Mouse (Mus musculus) cerebellum, postnatal 36 days (tissue): ENCODE measurements around the gene Dyrk1a.

Experiments
- DNase-seq, 2 experiments: peaks; one replicate each; pipeline ENCODE4 v3.0.0; 2021 to 2022; ENCODE audit warnings: mixed read lengths in 2 of 2

Dyrk1a gene

GRCm38 (mm10) chr16:94559782-94560181, 10.0 kb upstream of the Dyrk1a start:
- DNase-seq, result no peak

- DNase-seq, result no peak
Observed at GRCm38 (mm10) chr16:94560618-94561017, 9.2 kb upstream of the Dyrk1a start.

GRCm38 (mm10) chr16:94566124-94566523, 3.7 kb upstream of the Dyrk1a start:
- no peak for DNase-seq

GRCm38 (mm10) chr16:94566834-94567585, 2.8 kb upstream of the Dyrk1a start:
- no peak for DNase-seq

- DNase-seq, result no peak
Observed at GRCm38 (mm10) chr16:94567751-94568150, 2.1 kb upstream of the Dyrk1a start.

- peak; percentile 81 to 84 for DNase-seq
Observed at GRCm38 (mm10) chr16:94568335-94569228, 1.2 kb upstream of the Dyrk1a start.

GRCm38 (mm10) chr16:94570361-94571041, 691 bp downstream of the Dyrk1a start:
- peak; percentile 49 to 56 for DNase-seq

GRCm38 (mm10) chr16:94571111-94571993, 1.5 kb downstream of the Dyrk1a start:
- peak in 1 of 2 experiments; percentile 30 for DNase-seq

GRCm38 (mm10) chr16:94572422-94572821, 2.6 kb downstream of the Dyrk1a start:
- DNase-seq, result no peak

- no peak for DNase-seq
Observed at GRCm38 (mm10) chr16:94574025-94574717, 4.4 kb downstream of the Dyrk1a start.

- DNase-seq, result no peak
Observed at GRCm38 (mm10) chr16:94574718-94575094, 4.9 kb downstream of the Dyrk1a start.

GRCm38 (mm10) chr16:94575757-94576156, 5.9 kb downstream of the Dyrk1a start:
- no peak for DNase-seq

GRCm38 (mm10) chr16:94579348-94579747, 9.5 kb downstream of the Dyrk1a start:
- no peak for DNase-seq

- no peak for DNase-seq
Observed at GRCm38 (mm10) chr16:94580844-94581405, 11.1 kb downstream of the Dyrk1a start.

- no peak for DNase-seq
Observed at GRCm38 (mm10) chr16:94586349-94586990, 16.7 kb downstream of the Dyrk1a start.

GRCm38 (mm10) chr16:94587461-94587860, 17.7 kb downstream of the Dyrk1a start:
- no peak for DNase-seq

GRCm38 (mm10) chr16:94588171-94588570, 18.4 kb downstream of the Dyrk1a start:
- no peak for DNase-seq

GRCm38 (mm10) chr16:94588974-94589373, 19.2 kb downstream of the Dyrk1a start:
- no peak for DNase-seq

GRCm38 (mm10) chr16:94589648-94590047, 19.8 kb downstream of the Dyrk1a start:
- DNase-seq, result no peak

GRCm38 (mm10) chr16:94590214-94590613, 20.4 kb downstream of the Dyrk1a start:
- DNase-seq, result no peak

- no peak for DNase-seq
Observed at GRCm38 (mm10) chr16:94590977-94591376, 21.2 kb downstream of the Dyrk1a start.
